Mouse (Mus musculus) lung, embryonic 15.5 days (tissue): ENCODE results near the gene Zfp341. TPM values are rescaled to one million over a fixed set of nuclear protein-coding genes. Genes with fewer than 3 reads are reported as not detected.
A peak's percentile ranks its signal among the peaks of the same experiment; 100 is the strongest.

ENCODE experiments used
- ATAC-seq: fragments of 200-750 bp; cut with Nextera tagmentation; 2 replicates; pipeline ENCODE4 v1.8.0; 2017; ENCODE audit warnings: moderate number of reproducible peaks, borderline replicate concordance; ENCODE audit not compliant: low FRiP score, low TSS enrichment; ENCODE audit errors: extremely low read depth
- H3K27ac ChIP-seq: fragments of 300-500 bp; sonication (generic); 2 replicates; pipeline ENCODE4 v1.5.1; 2015; ENCODE audit warnings: moderate library complexity, mild to moderate bottlenecking, inconsistent platforms
- H3K27me3 ChIP-seq: fragments of 300-500 bp; sonication (generic); 2 replicates; pipeline ENCODE4 v1.6.1; 2015; ENCODE audit warnings: inconsistent platforms
- H3K36me3 ChIP-seq: fragments of 300-500 bp; sonication (generic); 2 replicates; pipeline ENCODE4 v1.6.1; 2015; ENCODE audit warnings: inconsistent platforms
- H3K4me1 ChIP-seq: fragments of 300-500 bp; sonication (generic); 2 replicates; pipeline ENCODE4 v1.6.1; 2015; ENCODE audit warnings: inconsistent platforms
- H3K4me2 ChIP-seq: fragments of 300-500 bp; sonication (generic); 2 replicates; pipeline ENCODE4 v1.6.1; 2015; ENCODE audit warnings: inconsistent platforms, mild to moderate bottlenecking, moderate library complexity
- H3K4me3 ChIP-seq: fragments of 300-500 bp; sonication (generic); 2 replicates; pipeline ENCODE4 v1.5.1; 2015; ENCODE audit warnings: mild to moderate bottlenecking, inconsistent platforms
- H3K9ac ChIP-seq: fragments of 300-500 bp; sonication (generic); 2 replicates; pipeline ENCODE4 v1.6.1; 2015; ENCODE audit warnings: inconsistent platforms
- H3K9me3 ChIP-seq: fragments of 300-500 bp; sonication (generic); 2 replicates; pipeline ENCODE4 v1.6.1; 2016; ENCODE audit warnings: inconsistent platforms
- WGBS: fragments of 180-500 bp; shearing (Covaris S2); methylation state at CpG from one replicate; pipeline ENCODE4 v1.1.7; 2015; 5-methylcytosine and 5-hydroxymethylcytosine counted together
- polyA plus RNA-seq: library from polyadenylated mRNA; unstranded; fragments of >200 nt; fragmentation: Nextera tagmentation; extraction: Ambion mirVana; gene quantifications from 2 replicates; pipeline ENCODE4 v1.2.1, GENCODE M21; 2015

Gene Zfp341
- polyA plus RNA-seq, 1 experiment from 2014 or later, result 1.0 TPM

- peak overlapping the region; percentile 29; the same call in 1 of the 2 replicates for H3K4me2 ChIP-seq
- H3K27me3 ChIP-seq, result no peaks in the 10 kb centered on the region
- no peaks in the 10 kb centered on the region for H3K36me3 ChIP-seq
- peaks cover 13% of the 10 kb centered on the region; the same call in 1 of the 2 replicates for H3K4me1 ChIP-seq
- WGBS, result 58% methylated on average over 19 of the region's 19 CpGs
- no peak for ATAC-seq
- H3K9me3 ChIP-seq, result no peaks in the 10 kb centered on the region
- H3K4me3 ChIP-seq, result no peak overlapping the region
- H3K9ac ChIP-seq, result no peak overlapping the region
- H3K27ac ChIP-seq, result no peak overlapping the region
These were observed 1.9 kb downstream of the Zfp341 start for GRCm38 (mm10) chr2:154614841-154615576.

GRCm38 (mm10) chr2:154615674-154616073 lies 2.6 kb downstream of the Zfp341 start:
- no peak for ATAC-seq
- Histone ChIP-seq H3K4me3 (no peak overlapping the region), H3K4me2 (peak overlapping the region; percentile 29; the same call in 1 of the 2 replicates), H3K27me3 (no peaks in the 10 kb centered on the region), H3K9me3 (no peaks in the 10 kb centered on the region), H3K36me3 (no peaks in the 10 kb centered on the region), H3K4me1 (peaks cover 13% of the 10 kb centered on the region; the same call in 1 of the 2 replicates), H3K27ac (no peak overlapping the region), H3K9ac (no peak overlapping the region)
- 76% methylated on average over 5 of the region's 5 CpGs for WGBS

- Histone ChIP-seq H3K9ac (no peak overlapping the region), H3K9me3 (no peaks in the 10 kb centered on the region), H3K27ac (no peak overlapping the region), H3K4me3 (no peak overlapping the region), H3K4me2 (no peak overlapping the region), H3K36me3 (no peaks in the 10 kb centered on the region), H3K27me3 (no peaks in the 10 kb centered on the region), H3K4me1 (peaks cover 13% of the 10 kb centered on the region; the same call in 1 of the 2 replicates)
- 84% methylated on average over 3 of the region's 3 CpGs for WGBS
- ATAC-seq, result no peak
These were observed 4.0 kb downstream of the Zfp341 start for GRCm38 (mm10) chr2:154617061-154617460.

GRCm38 (mm10) chr2:154621684-154622083 lies 8.6 kb downstream of the Zfp341 start:
- no peak for ATAC-seq

GRCm38 (mm10) chr2:154624137-154624536 lies 11.0 kb downstream of the Zfp341 start:
- Histone ChIP-seq H3K27me3 (no peaks in the 10 kb centered on the region), H3K4me2 (no peak overlapping the region), H3K4me3 (no peak overlapping the region), H3K4me1 (no peaks in the 10 kb centered on the region), H3K9ac (no peak overlapping the region), H3K36me3 (peaks cover 11% of the 10 kb centered on the region; the same call in 1 of the 2 replicates), H3K27ac (no peak overlapping the region), H3K9me3 (no peaks in the 10 kb centered on the region)
- no peak for ATAC-seq

More at GRCm38 (mm10) chr2:154621684-154622083, 8.6 kb downstream of the Zfp341 start:
- Histone ChIP-seq H3K27me3 (no peaks in the 10 kb centered on the region), H3K4me1 (no peaks in the 10 kb centered on the region), H3K9ac (no peak overlapping the region), H3K4me2 (no peak overlapping the region), H3K9me3 (no peaks in the 10 kb centered on the region), H3K4me3 (no peak overlapping the region), H3K27ac (no peak overlapping the region), H3K36me3 (peaks cover 11% of the 10 kb centered on the region; the same call in 1 of the 2 replicates)
- WGBS, result 65% methylated on average over 5 of the region's 5 CpGs

GRCm38 (mm10) chr2:154630531-154630930 lies 17.4 kb downstream of the Zfp341 start:
- Histone ChIP-seq H3K4me1 (no peaks in the 10 kb centered on the region), H3K27ac (no peak overlapping the region), H3K4me2 (no peak overlapping the region), H3K27me3 (no peaks in the 10 kb centered on the region), H3K9ac (no peak overlapping the region), H3K4me3 (no peak overlapping the region), H3K9me3 (no peaks in the 10 kb centered on the region), H3K36me3 (no peaks in the 10 kb centered on the region; the same call in 1 of the 2 replicates)
- 73% methylated on average over 5 of the region's 5 CpGs for WGBS
- no peak for ATAC-seq

GRCm38 (mm10) chr2:154632203-154632780 lies 19.2 kb downstream of the Zfp341 start:
- H3K27me3 ChIP-seq, result no peaks in the 10 kb centered on the region
- H3K27ac ChIP-seq, result no peak overlapping the region
- H3K9me3 ChIP-seq, result no peaks in the 10 kb centered on the region
- no peak overlapping the region for H3K9ac ChIP-seq
- H3K4me1 ChIP-seq, result no peaks in the 10 kb centered on the region
- ATAC-seq, result no peak
- WGBS, result 87% methylated on average over 16 of the region's 16 CpGs
- no peak overlapping the region for H3K4me2 ChIP-seq
- no peaks in the 10 kb centered on the region; the same call in 1 of the 2 replicates for H3K36me3 ChIP-seq
- no peak overlapping the region for H3K4me3 ChIP-seq

- H3K27me3 ChIP-seq, result no peaks in the 10 kb centered on the region
- H3K4me1 ChIP-seq, result no peaks in the 10 kb centered on the region
- H3K9me3 ChIP-seq, result no peaks in the 10 kb centered on the region
- H3K36me3 ChIP-seq, result peaks cover 4% of the 10 kb centered on the region
- H3K4me3 ChIP-seq, result no peak overlapping the region
- no peak overlapping the region for H3K9ac ChIP-seq
- no peak for ATAC-seq
- no peak overlapping the region for H3K27ac ChIP-seq
- no peak overlapping the region for H3K4me2 ChIP-seq
- WGBS, result 79% methylated on average over 5 of the region's 5 CpGs
These were observed 20.1 kb downstream of the Zfp341 start for GRCm38 (mm10) chr2:154633039-154633742.

GRCm38 (mm10) chr2:154633876-154634644 lies 21.0 kb downstream of the Zfp341 start:
- WGBS, result 90% methylated on average over 9 of the region's 9 CpGs
- no peaks in the 10 kb centered on the region for H3K27me3 ChIP-seq

GRCm38 (mm10) chr2:154635826-154636225 lies 22.7 kb downstream of the Zfp341 start:
- no peak for ATAC-seq
- Histone ChIP-seq H3K36me3 (peaks cover 11% of the 10 kb centered on the region), H3K4me3 (no peak overlapping the region), H3K27ac (no peak overlapping the region), H3K9ac (no peak overlapping the region), H3K9me3 (no peaks in the 10 kb centered on the region), H3K4me2 (no peak overlapping the region), H3K27me3 (no peaks in the 10 kb centered on the region), H3K4me1 (no peaks in the 10 kb centered on the region)
- WGBS, result 87% methylated on average over 2 of the region's 2 CpGs

More at GRCm38 (mm10) chr2:154633876-154634644, 21.0 kb downstream of the Zfp341 start:
- Histone ChIP-seq H3K9me3 (no peaks in the 10 kb centered on the region), H3K27ac (no peak overlapping the region), H3K36me3 (peaks cover 11% of the 10 kb centered on the region), H3K4me3 (no peak overlapping the region), H3K4me2 (no peak overlapping the region), H3K9ac (no peak overlapping the region), H3K4me1 (no peaks in the 10 kb centered on the region)
- no peak for ATAC-seq

GRCm38 (mm10) chr2:154638521-154638920 lies 25.4 kb downstream of the Zfp341 start:
- Histone ChIP-seq H3K27me3 (no peaks in the 10 kb centered on the region), H3K9me3 (no peaks in the 10 kb centered on the region), H3K4me1 (peaks cover 7% of the 10 kb centered on the region; the same call in 1 of the 2 replicates), H3K36me3 (peaks cover 14% of the 10 kb centered on the region), H3K4me3 (no peak overlapping the region), H3K27ac (no peak overlapping the region), H3K9ac (no peak overlapping the region), H3K4me2 (no peak overlapping the region)
- no peak for ATAC-seq
- 89% methylated on average over 3 of the region's 3 CpGs for WGBS
